Mouse (Mus musculus): Measurements from ENCODE around the gene Adamts18. TPM values are rescaled to one million over a fixed set of nuclear protein-coding genes. Genes with fewer than 3 reads are reported as not detected.

Adamts18 gene
- polyA plus RNA-seq, 1 experiment from 2014 or later: 0.90 TPM

GRCm38 (mm10) chr8:113660128-113660527, 188.4 kb downstream of the Adamts18 start:
- Histone ChIP-seq H3K27ac (replicated peaks) (no peak overlapping the region), H3K36me3 (ENCODE audit: control insufficient read depth, insufficient read depth, low read length) (no peaks in the 10 kb centered on the region), H3K4me3 (ENCODE audit: low read depth, low read length) (no peak overlapping the region), H3K4me1 (replicated peaks; ENCODE audit: control insufficient read depth, insufficient read depth) (no peaks in the 10 kb centered on the region), H3K4me2 (replicated peaks; ENCODE audit: low read depth) (no peak overlapping the region), H3K27me3 (ENCODE audit: control insufficient read depth, insufficient read depth, low read length) (no peaks in the 10 kb centered on the region), H3K9ac (ENCODE audit: low read length) (no peak overlapping the region), H3K9me3 (ENCODE audit: control insufficient read depth, low read length) (no peaks in the 10 kb centered on the region)
- WGBS: 94% methylated on average over 1 of the region's 1 CpGs
- ATAC-seq (ENCODE audit: low FRiP score, low TSS enrichment) (no peak), DNase-seq (ENCODE audit: low spot score) (peak; percentile 6)
- TF ChIP-seq EP300 (optimal IDR thresholded peaks at IDR 0.05): no peak
- TF ChIP-seq CTCF (IDR thresholded peaks at IDR 0.05; ENCODE audit: low read depth): 0 out of 2 replicates have a peak, but pooled peaks have one; percentile 23

GRCm38 (mm10) chr8:113656681-113657298, 191.7 kb downstream of the Adamts18 start:
- DNase-seq (ENCODE audit: low spot score): no peak
- Histone ChIP-seq H3K27ac (replicated peaks) (no peak overlapping the region), H3K27me3 (ENCODE audit: control insufficient read depth, insufficient read depth, low read length) (no peaks in the 10 kb centered on the region), H3K4me1 (replicated peaks; ENCODE audit: control insufficient read depth, insufficient read depth) (no peaks in the 10 kb centered on the region), H3K4me3 (ENCODE audit: low read depth, low read length) (no peak overlapping the region), H3K4me2 (replicated peaks; ENCODE audit: low read depth) (no peak overlapping the region), H3K36me3 (ENCODE audit: control insufficient read depth, insufficient read depth, low read length) (no peaks in the 10 kb centered on the region), H3K9ac (ENCODE audit: low read length) (no peak overlapping the region), H3K9me3 (ENCODE audit: control insufficient read depth, low read length) (no peaks in the 10 kb centered on the region)
- TF ChIP-seq EP300 (optimal IDR thresholded peaks at IDR 0.05): no peak
- no peak for TF ChIP-seq CTCF (IDR thresholded peaks at IDR 0.05; ENCODE audit: low read depth)
- no peak for ATAC-seq (ENCODE audit: low FRiP score, low TSS enrichment)
- WGBS: 84% methylated on average over 11 of the region's 11 CpGs

GRCm38 (mm10) chr8:113656154-113656553, 192.4 kb downstream of the Adamts18 start:
- no peak overlapping the region for H3K27ac ChIP-seq (replicated peaks)
- no peak overlapping the region for H3K4me2 ChIP-seq (replicated peaks; ENCODE audit: low read depth)
- H3K27me3 ChIP-seq (ENCODE audit: control insufficient read depth, insufficient read depth, low read length): no peaks in the 10 kb centered on the region
- ATAC-seq (ENCODE audit: low FRiP score, low TSS enrichment): no peak
- WGBS: 92% methylated on average over 5 of the region's 5 CpGs
- TF ChIP-seq CTCF (IDR thresholded peaks at IDR 0.05; ENCODE audit: low read depth): no peak
- no peak for TF ChIP-seq EP300 (optimal IDR thresholded peaks at IDR 0.05)
- H3K9me3 ChIP-seq (ENCODE audit: control insufficient read depth, low read length): no peaks in the 10 kb centered on the region
- no peak overlapping the region for H3K9ac ChIP-seq (ENCODE audit: low read length)
- DNase-seq (ENCODE audit: low spot score): no peak
- no peaks in the 10 kb centered on the region for H3K4me1 ChIP-seq (replicated peaks; ENCODE audit: control insufficient read depth, insufficient read depth)
- H3K4me3 ChIP-seq (ENCODE audit: low read depth, low read length): no peak overlapping the region
- no peaks in the 10 kb centered on the region for H3K36me3 ChIP-seq (ENCODE audit: control insufficient read depth, insufficient read depth, low read length)

GRCm38 (mm10) chr8:113653151-113653550, 195.4 kb downstream of the Adamts18 start:
- TF ChIP-seq EP300 (optimal IDR thresholded peaks at IDR 0.05) (no peak), CTCF (IDR thresholded peaks at IDR 0.05; ENCODE audit: low read depth) (no peak)
- Histone ChIP-seq H3K4me1 (replicated peaks; ENCODE audit: control insufficient read depth, insufficient read depth) (no peaks in the 10 kb centered on the region), H3K9me3 (ENCODE audit: control insufficient read depth, low read length) (no peaks in the 10 kb centered on the region), H3K27ac (replicated peaks) (no peak overlapping the region), H3K9ac (ENCODE audit: low read length) (no peak overlapping the region), H3K4me3 (ENCODE audit: low read depth, low read length) (no peak overlapping the region), H3K36me3 (ENCODE audit: control insufficient read depth, insufficient read depth, low read length) (no peaks in the 10 kb centered on the region), H3K4me2 (replicated peaks; ENCODE audit: low read depth) (no peak overlapping the region), H3K27me3 (ENCODE audit: control insufficient read depth, insufficient read depth, low read length) (no peaks in the 10 kb centered on the region)
- 45% methylated on average over 4 of the region's 4 CpGs for WGBS
- DNase-seq (ENCODE audit: low spot score): no peak
- ATAC-seq (ENCODE audit: low FRiP score, low TSS enrichment): no peak

- ATAC-seq (ENCODE audit: low FRiP score, low TSS enrichment) (no peak), DNase-seq (ENCODE audit: low spot score) (no peak)
- Histone ChIP-seq H3K4me3 (ENCODE audit: low read depth, low read length) (no peak overlapping the region), H3K27ac (replicated peaks) (no peak overlapping the region), H3K4me1 (replicated peaks; ENCODE audit: control insufficient read depth, insufficient read depth) (no peaks in the 10 kb centered on the region), H3K4me2 (replicated peaks; ENCODE audit: low read depth) (no peak overlapping the region), H3K9ac (ENCODE audit: low read length) (no peak overlapping the region), H3K36me3 (ENCODE audit: control insufficient read depth, insufficient read depth, low read length) (no peaks in the 10 kb centered on the region), H3K27me3 (ENCODE audit: control insufficient read depth, insufficient read depth, low read length) (no peaks in the 10 kb centered on the region), H3K9me3 (ENCODE audit: control insufficient read depth, low read length) (no peaks in the 10 kb centered on the region)
- 75% methylated on average over 11 of the region's 12 CpGs for WGBS
- TF ChIP-seq EP300 (optimal IDR thresholded peaks at IDR 0.05): no peak
- no peak for TF ChIP-seq CTCF (IDR thresholded peaks at IDR 0.05; ENCODE audit: low read depth)
These were observed 196.1 kb downstream of the Adamts18 start for GRCm38 (mm10) chr8:113652450-113652849.

Other genes with a start within 250 kb of the Adamts18 start
- 3.1 and 3.7 TPM in 2 replicates for gene Mon1b, start 213.2 kb downstream of the Adamts18 start, polyA plus RNA-seq (2015; fragmentation: Nextera tagmentation; extraction: Ambion mirVana)
- not detected in 2 replicates for gene Syce1l, start 205.5 kb downstream of the Adamts18 start, polyA plus RNA-seq (2015; fragmentation: Nextera tagmentation; extraction: Ambion mirVana)

Data from stomach, postnatal 0 days (tissue).